Mouse (Mus musculus): ENCODE data around the gene Spg21. TPM values are rescaled to one million over a fixed set of nuclear protein-coding genes. Genes with fewer than 3 reads are reported as not detected.

The Spg21 gene
- polyA plus RNA-seq (2015; fragmentation: Nextera tagmentation; extraction: Ambion mirVana), result 104 and 109 TPM in 2 replicates

DNA sequence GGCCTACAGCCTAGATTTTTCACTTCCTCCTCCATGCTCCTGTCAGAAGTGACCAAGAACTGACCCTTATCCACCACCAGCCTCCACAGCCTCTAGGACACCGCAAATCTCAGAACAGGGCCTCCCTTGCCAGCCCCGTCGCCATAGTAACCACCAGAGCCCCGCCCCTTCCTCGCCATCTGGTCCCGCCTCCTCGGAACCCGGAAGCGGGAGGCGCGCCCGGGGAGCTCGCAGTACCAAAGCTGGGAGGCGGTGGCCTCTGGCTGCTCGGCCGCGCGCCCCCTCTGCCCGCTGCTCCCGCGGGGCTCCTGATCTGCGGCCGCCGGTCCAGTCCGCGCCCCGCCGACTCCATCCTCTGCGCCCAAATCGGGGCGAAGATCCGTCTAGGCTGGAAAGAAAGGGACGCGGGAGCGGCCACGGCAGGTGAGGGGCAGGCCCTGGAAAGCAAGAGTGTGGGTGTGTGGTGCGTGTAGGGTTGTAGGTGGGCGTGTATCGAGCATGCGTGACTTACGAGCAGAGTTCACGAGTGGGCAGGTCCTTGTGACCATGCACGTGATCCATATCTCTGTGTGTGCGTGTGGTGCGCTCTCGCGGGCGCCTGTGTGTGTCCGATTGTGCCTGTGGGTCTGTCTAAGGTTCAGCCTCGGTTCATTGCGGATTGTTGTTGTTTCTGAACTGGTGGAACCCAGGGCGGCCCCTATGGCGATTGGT lies at the start of gene Spg21:
Gene Spg21, plus strand, starts transcription at position 216 of the 711 bp plus-strand sequence.
- 0% methylated on average over 53 of the region's 53 CpGs for WGBS
- Histone ChIP-seq H3K27ac (replicated peaks) (peak within 1 kb of the TSS; percentile 89), H3K4me2 (peak within 1 kb of the TSS; percentile 81), H3K9me3 (replicated peaks) (no peaks in the 10 kb centered on the region), H3K4me3 (replicated peaks) (peak within 1 kb of the TSS; percentile 77), H3K27me3 (replicated peaks) (no peaks in the 10 kb centered on the region), H3K4me1 (peaks cover 24% of the 10 kb centered on the region), H3K36me3 (peaks cover 9% of the 10 kb centered on the region), H3K9ac (replicated peaks) (peak within 1 kb of the TSS; percentile 83)
- ATAC-seq (ENCODE audit: low FRiP score), result peak; percentile 97

DNA sequence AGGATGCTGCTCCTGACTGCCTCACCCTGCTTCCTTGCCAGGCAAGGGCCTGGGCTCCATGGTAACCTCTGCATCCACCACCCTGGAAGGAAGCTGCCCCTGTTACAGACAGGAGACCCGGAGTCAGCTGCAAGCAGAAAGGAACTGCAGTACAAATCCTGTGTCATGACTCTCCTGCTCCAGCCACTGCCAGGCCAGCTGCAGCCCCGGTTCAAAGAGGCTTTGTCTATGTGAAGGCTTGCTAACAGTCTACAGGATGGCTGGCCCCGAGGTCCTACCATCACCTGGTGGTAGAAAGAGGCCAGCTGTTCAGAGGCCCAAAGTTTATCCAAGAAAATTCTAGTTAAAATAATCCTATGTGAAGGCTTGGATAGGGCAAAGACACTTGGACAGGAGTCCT lies 49.4 kb upstream of the Spg21 start:
- H3K36me3 ChIP-seq, result no peaks in the 10 kb centered on the region
- no peaks in the 10 kb centered on the region for H3K9me3 ChIP-seq (replicated peaks)
- no peak overlapping the region for H3K27ac ChIP-seq (replicated peaks)
- 80% methylated on average over 3 of the region's 3 CpGs for WGBS
- ATAC-seq (ENCODE audit: low FRiP score), result no peak
- H3K4me3 ChIP-seq (replicated peaks), result no peak overlapping the region
- H3K27me3 ChIP-seq (replicated peaks), result no peaks in the 10 kb centered on the region
- no peak overlapping the region for H3K9ac ChIP-seq (replicated peaks)
- no peak overlapping the region for H3K4me2 ChIP-seq
- H3K4me1 ChIP-seq, result no peaks in the 10 kb centered on the region

GRCm38 (mm10) chr9:65417738-65418137 lies 43.0 kb upstream of the Spg21 start:
- Histone ChIP-seq H3K27ac (replicated peaks) (no peak overlapping the region), H3K27me3 (replicated peaks) (no peaks in the 10 kb centered on the region), H3K36me3 (no peaks in the 10 kb centered on the region), H3K4me3 (replicated peaks) (no peak overlapping the region), H3K9me3 (replicated peaks) (no peaks in the 10 kb centered on the region), H3K4me1 (no peaks in the 10 kb centered on the region), H3K4me2 (no peak overlapping the region), H3K9ac (replicated peaks) (no peak overlapping the region)
- WGBS, result 43% methylated on average over 3 of the region's 3 CpGs
- ATAC-seq (ENCODE audit: low FRiP score), result no peak

DNA sequence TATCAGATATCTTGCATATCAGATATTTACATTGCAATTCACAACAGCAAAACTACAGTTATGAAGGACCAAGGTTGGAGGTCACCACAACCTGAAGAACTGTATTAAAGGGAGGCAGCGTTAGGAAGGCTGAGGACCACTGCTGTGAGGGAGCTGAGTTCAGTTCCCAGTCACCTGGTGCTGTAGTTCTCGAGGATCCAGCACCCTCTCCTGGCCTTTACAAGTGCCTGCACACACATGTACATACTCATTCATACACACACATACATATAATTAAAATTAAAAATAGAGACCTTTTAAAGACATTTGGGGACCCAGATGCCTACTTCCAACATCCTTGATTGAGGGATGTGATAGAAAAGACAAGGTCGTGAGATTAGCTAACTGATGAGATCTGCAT lies 41.1 kb upstream of the Spg21 start:
- H3K4me1 ChIP-seq, result no peaks in the 10 kb centered on the region
- H3K27me3 ChIP-seq (replicated peaks), result no peaks in the 10 kb centered on the region
- no peak overlapping the region for H3K4me2 ChIP-seq
- no peak overlapping the region for H3K9ac ChIP-seq (replicated peaks)
- WGBS, result 78% methylated on average over 3 of the region's 3 CpGs
- no peak overlapping the region for H3K4me3 ChIP-seq (replicated peaks)
- no peak for ATAC-seq (ENCODE audit: low FRiP score)
- no peaks in the 10 kb centered on the region for H3K9me3 ChIP-seq (replicated peaks)
- no peaks in the 10 kb centered on the region for H3K36me3 ChIP-seq
- H3K27ac ChIP-seq (replicated peaks), result no peak overlapping the region

GRCm38 (mm10) chr9:65422760-65423501 lies 37.8 kb upstream of the Spg21 start, which contains the start of gene Slc51b:
Gene Slc51b (minus strand): TSS chr9:65422955.
- Histone ChIP-seq H3K27ac (replicated peaks) (no peak within 1 kb of the TSS), H3K9me3 (replicated peaks) (no peaks in the 10 kb centered on the region), H3K36me3 (no peaks in the 10 kb centered on the region), H3K4me2 (no peak within 1 kb of the TSS), H3K27me3 (replicated peaks) (no peaks in the 10 kb centered on the region), H3K4me1 (no peaks in the 10 kb centered on the region), H3K9ac (replicated peaks) (no peak within 1 kb of the TSS), H3K4me3 (replicated peaks) (no peak within 1 kb of the TSS)
- no peak for ATAC-seq (ENCODE audit: low FRiP score)
- whole genome bisulfite sequencing, result 78% methylated on average over 11 of the region's 11 CpGs

- ATAC-seq (ENCODE audit: low FRiP score), result no peak
- WGBS, result 37% methylated on average over 3 of the region's 3 CpGs
- H3K9ac ChIP-seq (replicated peaks), result no peak overlapping the region
These were observed 36.4 kb upstream of the Spg21 start for GRCm38 (mm10) chr9:65424393-65424792.

GRCm38 (mm10) chr9:65427511-65427910 lies 33.2 kb upstream of the Spg21 start:
- no peaks in the 10 kb centered on the region for H3K36me3 ChIP-seq
- H3K4me3 ChIP-seq (replicated peaks), result no peak overlapping the region
- H3K9me3 ChIP-seq (replicated peaks), result no peaks in the 10 kb centered on the region
- 82% methylated on average over 2 of the region's 2 CpGs for WGBS
- H3K4me1 ChIP-seq, result no peaks in the 10 kb centered on the region
- ATAC-seq (ENCODE audit: low FRiP score), result no peak
- H3K9ac ChIP-seq (replicated peaks), result no peak overlapping the region
- H3K4me2 ChIP-seq, result no peak overlapping the region
- H3K27ac ChIP-seq (replicated peaks), result no peak overlapping the region
- no peaks in the 10 kb centered on the region for H3K27me3 ChIP-seq (replicated peaks)

More at GRCm38 (mm10) chr9:65424393-65424792, 36.4 kb upstream of the Spg21 start:
- no peaks in the 10 kb centered on the region for H3K36me3 ChIP-seq
- no peak overlapping the region for H3K27ac ChIP-seq (replicated peaks)
- H3K4me1 ChIP-seq, result no peaks in the 10 kb centered on the region
- no peaks in the 10 kb centered on the region for H3K9me3 ChIP-seq (replicated peaks)
- H3K27me3 ChIP-seq (replicated peaks), result no peaks in the 10 kb centered on the region
- H3K4me2 ChIP-seq, result no peak overlapping the region
- no peak overlapping the region for H3K4me3 ChIP-seq (replicated peaks)

DNA sequence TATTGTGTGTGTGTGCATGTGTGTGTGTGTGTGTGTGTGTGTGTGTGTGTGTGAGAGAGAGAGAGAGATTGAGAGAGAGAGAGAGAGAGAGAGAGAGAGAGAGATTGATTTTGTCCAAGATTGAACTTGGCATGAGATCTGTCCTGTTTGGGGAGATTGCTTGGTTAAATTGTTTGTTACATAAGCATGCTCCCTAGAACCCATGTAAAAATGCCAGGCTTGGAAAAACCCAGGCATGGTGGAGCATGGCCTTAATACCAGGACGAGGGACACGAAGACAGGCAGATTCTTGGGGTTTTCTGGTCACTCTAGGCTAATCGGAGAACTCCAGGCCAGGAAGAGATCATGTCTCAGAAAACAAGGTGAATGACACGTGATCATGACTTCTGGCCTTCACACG lies 32.7 kb upstream of the Spg21 start:
- no peaks in the 10 kb centered on the region for H3K9me3 ChIP-seq (replicated peaks)
- no peaks in the 10 kb centered on the region for H3K27me3 ChIP-seq (replicated peaks)
- no peaks in the 10 kb centered on the region for H3K4me1 ChIP-seq
- H3K4me2 ChIP-seq, result no peak overlapping the region
- ATAC-seq (ENCODE audit: low FRiP score), result no peak
- no peaks in the 10 kb centered on the region for H3K36me3 ChIP-seq
- no peak overlapping the region for H3K27ac ChIP-seq (replicated peaks)
- WGBS, result 89% methylated on average over 5 of the region's 5 CpGs
- H3K4me3 ChIP-seq (replicated peaks), result no peak overlapping the region
- H3K9ac ChIP-seq (replicated peaks), result no peak overlapping the region

DNA sequence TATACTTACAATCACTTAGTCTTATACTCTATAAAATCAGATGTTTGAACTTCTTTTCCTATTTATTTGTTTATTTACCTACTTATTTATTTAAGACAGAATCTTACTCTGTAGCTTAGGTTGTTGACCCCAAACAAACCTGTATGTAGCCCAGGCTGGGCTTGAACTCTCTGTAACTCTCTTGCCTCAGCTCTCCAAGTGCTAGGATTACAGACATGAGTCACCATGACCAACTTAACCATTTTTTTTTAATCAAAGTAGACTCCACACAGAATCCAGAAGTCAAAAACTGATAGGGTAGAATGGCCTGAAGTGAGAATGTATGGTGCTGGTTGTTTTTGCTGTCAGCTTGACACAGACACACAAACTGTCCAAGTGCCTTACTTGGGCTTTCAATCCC lies 30.3 kb upstream of the Spg21 start:
- Histone ChIP-seq H3K9me3 (replicated peaks) (no peaks in the 10 kb centered on the region), H3K27ac (replicated peaks) (no peak overlapping the region), H3K9ac (replicated peaks) (no peak overlapping the region), H3K27me3 (replicated peaks) (no peaks in the 10 kb centered on the region), H3K36me3 (no peaks in the 10 kb centered on the region), H3K4me3 (replicated peaks) (no peak overlapping the region), H3K4me2 (no peak overlapping the region), H3K4me1 (no peaks in the 10 kb centered on the region)
- no peak for ATAC-seq (ENCODE audit: low FRiP score)

DNA sequence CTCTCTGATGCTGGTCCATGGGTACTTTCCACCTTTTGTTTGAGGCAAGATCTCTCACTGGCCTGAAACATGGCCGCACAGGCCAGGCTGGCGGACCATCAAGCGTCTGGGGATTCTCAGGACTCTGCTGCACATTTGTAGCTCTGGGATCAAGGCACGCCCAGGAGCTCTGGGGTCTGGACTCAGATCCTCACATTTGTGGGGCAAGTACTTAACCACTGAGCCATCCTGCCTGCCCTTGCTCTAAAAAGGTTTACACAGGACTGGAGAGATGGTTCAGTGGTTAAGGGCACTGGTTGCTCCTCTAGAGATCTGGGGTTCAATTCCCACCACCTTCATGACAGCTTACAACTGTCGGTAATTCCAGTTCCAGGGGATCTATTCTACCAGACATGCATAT lies 29.8 kb upstream of the Spg21 start:
- H3K4me1 ChIP-seq, result no peaks in the 10 kb centered on the region
- WGBS, result 86% methylated on average over 5 of the region's 5 CpGs
- ATAC-seq (ENCODE audit: low FRiP score), result no peak

DNA sequence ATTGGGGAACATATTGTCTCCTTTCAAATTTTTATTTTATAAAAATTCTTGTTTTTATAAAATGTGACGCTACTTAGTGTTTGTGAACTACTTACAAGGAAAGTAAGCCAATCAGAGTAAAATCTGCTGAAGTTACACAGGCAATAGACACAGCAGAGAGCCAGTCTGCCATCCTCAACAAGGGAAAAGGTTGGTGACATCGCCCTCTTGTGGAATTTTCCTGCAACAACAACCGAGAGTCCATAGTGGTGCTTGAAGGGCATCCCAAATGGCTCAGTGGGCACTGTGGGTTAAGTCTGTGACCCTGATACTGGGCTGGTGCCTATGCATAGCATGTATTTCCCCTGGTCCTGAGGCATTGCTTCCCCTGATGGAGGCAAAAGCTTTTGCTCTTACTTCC lies 28.5 kb upstream of the Spg21 start:
- Histone ChIP-seq H3K4me1 (peaks cover 9% of the 10 kb centered on the region), H3K4me2 (no peak overlapping the region), H3K36me3 (no peaks in the 10 kb centered on the region), H3K27me3 (replicated peaks) (no peaks in the 10 kb centered on the region), H3K9me3 (replicated peaks) (no peaks in the 10 kb centered on the region), H3K27ac (replicated peaks) (no peak overlapping the region), H3K4me3 (replicated peaks) (no peak overlapping the region), H3K9ac (replicated peaks) (no peak overlapping the region)
- 0% methylated on average over 3 of the region's 3 CpGs for WGBS
- no peak for ATAC-seq (ENCODE audit: low FRiP score)

More for the DNA sequence above, 29.8 kb upstream of the Spg21 start:
- Histone ChIP-seq H3K9me3 (replicated peaks) (no peaks in the 10 kb centered on the region), H3K27ac (replicated peaks) (no peak overlapping the region), H3K27me3 (replicated peaks) (no peaks in the 10 kb centered on the region), H3K4me2 (no peak overlapping the region), H3K36me3 (no peaks in the 10 kb centered on the region), H3K9ac (replicated peaks) (no peak overlapping the region), H3K4me3 (replicated peaks) (no peak overlapping the region)

- H3K27me3 ChIP-seq (replicated peaks), result no peaks in the 10 kb centered on the region
- H3K27ac ChIP-seq (replicated peaks), result no peak overlapping the region
- peaks cover 15% of the 10 kb centered on the region for H3K4me1 ChIP-seq
- no peak overlapping the region for H3K4me3 ChIP-seq (replicated peaks)
- ATAC-seq (ENCODE audit: low FRiP score), result no peak
- no peaks in the 10 kb centered on the region for H3K9me3 ChIP-seq (replicated peaks)
- no peak overlapping the region for H3K9ac ChIP-seq (replicated peaks)
- WGBS, result 72% methylated on average over 5 of the region's 5 CpGs
- no peak overlapping the region for H3K4me2 ChIP-seq
- 0 out of 2 replicates have a peak, but pooled peaks cover 2% of the 10 kb centered on the region for H3K36me3 ChIP-seq
These were observed 26.6 kb upstream of the Spg21 start for GRCm38 (mm10) chr9:65434140-65434539.
